Mouse (Mus musculus) monocyte, adult 2 months (primary cell): Measurements from ENCODE around the gene Fer1l5.

ENCODE experiments used
- DNase-seq, 2 experiments: peaks; one replicate each; pipeline ENCODE4 v3.0.0; 2022; ENCODE audit warnings: low spot score in 2 of 2, low read depth in 1 of 2

Fer1l5 gene

GRCm38 (mm10) chr1:36429511-36429910 is 57.4 kb downstream of the Fer1l5 start:
- no peak for DNase-seq

DNA sequence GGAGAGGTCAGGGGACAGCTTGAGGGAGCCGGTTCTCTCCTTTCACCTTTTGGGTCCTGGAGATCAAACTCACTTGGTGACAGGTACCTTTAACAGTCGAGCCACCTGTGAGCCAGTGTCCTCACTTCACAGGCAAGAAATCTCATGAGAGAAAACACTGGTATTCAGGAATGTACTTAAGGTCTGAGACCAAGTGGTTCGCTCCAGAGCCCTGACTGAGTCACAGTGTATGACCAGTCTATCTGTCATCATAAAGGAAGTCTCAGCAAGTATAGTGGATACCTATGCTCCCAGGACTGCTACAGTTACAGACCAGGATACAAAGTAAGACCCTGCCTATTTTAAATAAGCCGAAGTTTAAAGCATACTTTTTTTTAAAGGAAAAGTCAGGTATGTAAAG is 60.9 kb downstream of the Fer1l5 start:
- DNase-seq: no peak

DNA sequence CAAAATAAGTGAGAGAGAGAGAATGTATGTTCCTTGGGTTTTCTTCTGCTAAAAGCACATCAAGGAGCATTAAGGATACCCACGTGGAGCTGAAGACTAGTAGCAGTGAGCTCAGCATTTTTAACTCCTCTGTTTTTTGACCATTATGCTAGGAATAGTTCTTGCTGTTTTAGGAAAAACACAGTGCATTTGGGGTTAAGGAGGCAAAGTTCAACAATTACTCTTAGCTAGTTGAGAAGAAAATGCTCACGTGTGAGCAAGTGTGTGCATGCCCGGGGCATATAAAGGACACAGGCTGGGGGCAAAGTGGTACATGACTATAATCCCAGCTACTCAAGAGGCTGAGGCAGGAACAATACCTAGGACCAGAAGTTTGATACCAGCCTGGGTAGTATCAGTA is 61.5 kb downstream of the Fer1l5 start:
- no peak for DNase-seq

- no peak for DNase-seq
Measured at GRCm38 (mm10) chr1:36435071-36435470, 63.0 kb downstream of the Fer1l5 start.

- no peak for DNase-seq
Measured at GRCm38 (mm10) chr1:36436515-36436914, 64.4 kb downstream of the Fer1l5 start.

DNA sequence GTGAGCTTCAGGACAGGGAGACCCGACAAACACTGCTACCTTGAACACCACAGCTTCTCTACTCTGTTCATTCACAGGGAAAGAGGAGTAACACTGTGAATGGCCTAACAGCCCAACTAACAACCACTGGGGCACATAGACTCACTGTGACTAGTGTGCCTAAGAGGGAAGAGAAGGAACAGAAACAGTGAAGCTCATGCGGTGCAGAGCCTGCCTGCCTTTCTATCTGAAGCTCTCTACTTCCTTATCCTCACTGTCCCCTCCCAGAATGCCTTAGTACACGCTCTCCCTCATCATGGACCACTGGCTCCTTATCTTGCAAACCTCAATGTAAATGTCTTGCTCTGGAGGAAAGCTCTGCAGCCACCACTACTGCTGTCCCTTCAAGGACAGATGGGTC is 65.1 kb downstream of the Fer1l5 start:
- no peak for DNase-seq

- DNase-seq: no peak
Measured at GRCm38 (mm10) chr1:36441101-36441500, 69.0 kb downstream of the Fer1l5 start.

DNA sequence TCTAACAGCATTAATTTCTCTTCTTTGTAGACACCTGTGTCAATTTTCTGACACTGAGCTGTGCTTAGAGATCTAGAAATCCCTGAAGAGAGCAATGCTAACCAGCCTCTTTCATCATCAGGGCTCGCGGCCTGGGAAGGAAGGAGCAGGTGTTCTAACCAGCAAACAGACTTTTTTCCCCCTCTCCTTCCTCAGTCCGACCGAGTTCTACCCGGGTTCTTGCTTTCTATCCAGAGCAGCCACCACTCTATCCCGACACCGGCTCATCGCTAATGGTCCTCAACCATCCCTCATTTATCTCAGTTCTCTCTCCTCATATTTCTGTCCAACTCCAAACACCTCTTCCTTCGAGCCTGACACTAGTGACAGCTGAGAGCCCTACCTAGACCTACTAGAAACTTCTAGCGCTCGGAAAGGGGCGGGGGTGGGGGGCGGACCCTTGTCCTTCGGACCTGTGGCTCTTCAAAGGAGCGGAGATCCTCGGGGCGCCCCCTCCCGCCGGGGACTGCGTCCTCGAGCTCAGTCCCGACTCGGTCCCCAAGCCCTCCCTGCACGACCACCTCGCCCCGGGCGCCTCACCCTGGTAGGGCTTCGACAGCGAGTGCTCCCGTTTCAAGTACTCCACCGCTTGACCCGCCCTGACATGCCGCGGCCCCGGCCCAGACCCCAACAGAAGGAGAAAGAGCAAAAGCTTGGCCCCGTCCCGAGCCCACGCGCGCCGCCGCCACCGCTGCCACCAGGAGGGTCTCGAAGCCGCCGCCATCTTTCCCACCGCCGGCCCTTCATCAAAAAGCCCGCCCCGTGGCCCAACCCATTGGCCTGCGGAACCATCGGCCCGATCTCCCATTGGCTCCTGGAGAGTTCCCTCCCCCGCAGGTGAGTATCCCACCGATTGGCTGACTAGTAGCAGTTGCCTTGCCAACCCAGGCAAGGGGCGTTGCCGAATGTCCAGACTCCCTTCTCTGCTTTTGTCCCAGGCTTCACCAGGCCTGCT is 72.7 kb downstream of the Fer1l5 start, which contains the start of gene Lman2l:
Gene Lman2l, minus strand, starts transcription at position 801 of the 994 bp plus-strand sequence.
- DNase-seq: peak; percentile 85 to 88

GRCm38 (mm10) chr1:36445508-36445907 is 73.4 kb downstream of the Fer1l5 start:
- DNase-seq: no peak

DNA sequence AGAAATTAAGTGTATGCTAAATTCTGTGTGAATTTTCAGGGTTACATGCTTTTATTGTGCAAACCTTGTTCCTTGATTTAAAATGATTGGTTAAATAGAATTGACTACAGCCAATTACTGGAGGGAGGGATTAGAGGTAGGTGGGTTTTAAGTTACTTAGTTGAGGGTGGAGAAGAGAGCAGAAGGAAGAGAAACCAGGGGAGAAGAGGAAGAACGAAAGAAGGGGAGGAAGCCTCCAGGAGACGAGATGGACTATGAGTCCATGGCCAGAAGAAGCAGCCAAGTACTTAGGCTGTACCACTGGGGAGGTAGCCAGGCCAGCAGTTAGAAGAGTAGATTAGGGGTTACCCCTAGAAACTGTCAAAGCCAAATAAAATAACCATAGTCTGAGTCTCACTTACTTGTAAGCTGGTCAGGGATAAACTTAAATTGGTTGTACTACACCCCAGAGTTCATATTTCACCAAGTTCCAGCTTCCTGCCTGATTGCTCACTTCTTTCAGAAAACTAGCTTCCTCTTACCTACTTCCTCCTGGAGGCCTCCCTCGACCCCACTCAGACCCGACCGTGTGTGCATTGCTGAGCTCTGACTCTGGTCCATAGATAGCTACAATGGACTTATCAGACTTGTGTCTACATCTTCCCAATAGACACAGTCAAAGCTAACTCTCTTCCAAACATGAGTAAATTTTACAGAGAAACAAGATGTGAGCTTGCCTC is 74.2 kb downstream of the Fer1l5 start:
- peak in 1 of 2 experiments; percentile 10 for DNase-seq

DNA sequence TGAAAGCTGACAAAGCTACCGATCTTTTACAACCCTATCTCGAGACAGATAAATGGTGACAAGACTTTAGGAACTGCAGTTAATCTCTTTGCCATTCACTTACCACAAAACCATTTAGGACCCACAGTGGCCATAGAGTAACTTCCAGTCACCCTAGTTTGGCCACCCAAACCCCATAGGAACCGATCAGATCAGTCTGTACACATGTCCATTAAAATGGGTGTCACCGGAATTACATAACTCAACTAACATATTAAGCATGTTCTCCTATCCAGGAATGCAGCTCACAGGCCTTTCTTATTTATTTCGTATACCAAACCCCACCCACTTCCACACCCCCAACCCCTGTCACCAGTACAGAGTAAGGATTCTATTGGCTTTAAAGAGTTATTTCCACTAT is 74.8 kb downstream of the Fer1l5 start:
- DNase-seq: no peak

DNA sequence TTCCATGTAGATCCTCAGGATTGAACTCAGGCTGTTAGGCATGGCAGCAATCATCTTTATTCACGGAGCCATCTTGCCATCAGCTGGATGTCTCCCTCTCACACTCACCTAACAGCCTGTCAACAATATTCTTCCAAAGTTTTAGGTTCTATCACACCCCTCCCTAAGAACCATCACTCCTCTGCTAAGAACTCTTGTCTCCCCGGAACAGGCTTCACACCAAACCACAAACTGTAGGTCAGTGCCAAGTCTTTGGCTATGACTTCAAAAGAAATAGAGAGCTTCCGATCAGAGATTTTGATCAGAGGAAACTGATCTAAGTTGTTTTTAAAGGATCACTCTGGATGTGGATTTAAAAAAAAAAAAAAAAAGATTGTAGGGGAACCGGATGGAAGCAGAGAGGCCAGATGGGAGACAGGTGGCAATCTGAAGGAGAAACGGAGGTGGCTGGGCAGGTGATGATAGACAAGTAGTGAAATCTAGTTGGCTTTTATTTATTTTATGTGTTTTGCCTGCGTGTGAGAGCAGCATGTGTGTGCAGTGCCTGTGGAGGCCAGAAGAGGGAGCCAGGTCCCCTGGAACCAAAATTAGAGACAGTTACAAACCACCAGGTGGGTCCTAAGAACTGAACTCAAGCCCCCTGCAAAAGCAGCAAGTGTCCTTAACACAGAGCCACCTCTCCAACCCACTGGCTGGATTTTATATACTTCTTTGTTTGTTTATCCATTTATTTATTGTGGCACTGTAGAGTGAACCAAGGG is 82.1 kb downstream of the Fer1l5 start:
- DNase-seq: no peak

GRCm38 (mm10) chr1:36457388-36458014 is 85.4 kb downstream of the Fer1l5 start:
- no peak for DNase-seq

GRCm38 (mm10) chr1:36458169-36458568 is 86.1 kb downstream of the Fer1l5 start:
- no peak for DNase-seq

DNA sequence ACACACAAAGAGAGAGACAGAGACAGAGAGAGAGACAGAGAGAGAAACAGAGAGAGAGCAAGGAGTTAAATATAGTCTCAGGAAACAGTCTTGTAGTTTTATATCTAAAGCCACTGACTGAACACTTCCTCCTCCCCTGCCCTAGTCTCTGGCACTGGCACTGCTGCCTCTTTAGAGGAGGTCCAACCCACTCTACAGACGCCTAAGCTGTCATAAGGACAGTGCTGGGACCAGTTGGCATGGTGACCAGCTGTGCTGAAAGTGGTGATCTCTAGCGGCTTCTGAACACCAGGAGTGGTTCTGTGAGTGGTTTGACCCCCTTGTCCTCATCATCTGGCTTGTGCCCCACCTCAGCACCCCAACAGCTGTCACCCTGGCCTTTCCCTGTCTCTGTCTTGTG is 89.7 kb downstream of the Fer1l5 start:
- no peak for DNase-seq

DNA sequence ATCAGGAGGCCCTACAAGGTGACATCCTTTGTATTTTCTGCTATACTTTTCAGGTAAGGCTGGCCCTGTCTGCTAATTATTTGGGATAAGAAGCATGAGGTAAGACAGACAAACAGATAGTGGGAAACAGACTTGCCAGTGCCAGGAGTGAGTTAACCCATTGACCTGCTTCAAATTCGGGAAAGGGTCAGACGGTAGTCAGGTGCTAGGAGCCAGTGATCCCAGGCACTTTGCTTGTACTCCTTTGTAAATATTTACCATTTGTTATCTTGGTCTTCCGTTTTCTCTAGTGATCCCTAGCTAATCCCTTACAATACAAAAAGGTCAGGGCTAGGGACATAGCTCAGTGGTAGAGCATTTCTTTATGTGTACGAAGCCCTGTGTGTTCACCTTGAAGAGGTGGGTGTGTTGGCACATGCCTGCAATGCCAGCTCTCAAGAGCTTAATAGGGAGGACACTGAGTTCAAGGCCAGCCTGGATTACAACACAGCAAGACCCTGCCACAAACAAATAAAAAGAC is 93.6 kb downstream of the Fer1l5 start:
- no peak for DNase-seq

- no peak for DNase-seq
Measured at GRCm38 (mm10) chr1:36467446-36467845, 95.4 kb downstream of the Fer1l5 start.

DNA sequence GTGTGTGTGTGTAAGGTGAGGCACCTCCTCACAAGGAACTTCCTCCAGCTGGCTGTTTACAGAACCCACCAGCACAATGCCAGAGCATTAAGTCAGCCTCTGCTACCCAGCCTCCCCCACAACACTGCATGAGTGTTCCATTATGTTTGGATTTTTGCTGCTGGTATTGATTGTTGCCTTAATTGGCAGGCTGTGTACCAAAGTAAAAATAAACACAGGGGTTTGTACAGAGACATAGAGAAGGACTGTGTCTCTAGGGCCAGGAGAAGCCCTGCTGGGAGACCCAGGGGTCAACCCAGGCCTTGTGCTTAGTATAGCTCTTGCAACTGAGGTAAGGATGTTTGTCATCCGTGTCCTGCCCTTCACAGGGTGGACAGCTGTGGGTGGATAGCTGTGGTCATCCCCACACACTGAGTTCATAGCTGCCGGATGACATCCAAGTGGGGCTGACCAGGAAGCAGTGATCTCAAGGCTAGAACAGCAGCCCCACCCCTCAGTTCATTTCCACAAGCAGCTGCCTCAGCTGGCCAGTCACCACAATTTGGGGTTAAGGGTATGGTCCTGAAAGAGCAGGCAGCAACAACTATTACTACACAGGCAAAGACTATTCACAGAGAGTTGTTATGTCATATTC is 97.8 kb downstream of the Fer1l5 start:
- DNase-seq: no peak

- peak; percentile 56 to 81 for DNase-seq
Measured at GRCm38 (mm10) chr1:36471181-36472105, 99.4 kb downstream of the Fer1l5 start, which contains the start of gene Cnnm4. Gene Cnnm4, plus strand, starts transcription at chr1:36471620.
